Mouse (Mus musculus): ENCODE data around the gene Gm10295.

Gm10295 gene

DNA sequence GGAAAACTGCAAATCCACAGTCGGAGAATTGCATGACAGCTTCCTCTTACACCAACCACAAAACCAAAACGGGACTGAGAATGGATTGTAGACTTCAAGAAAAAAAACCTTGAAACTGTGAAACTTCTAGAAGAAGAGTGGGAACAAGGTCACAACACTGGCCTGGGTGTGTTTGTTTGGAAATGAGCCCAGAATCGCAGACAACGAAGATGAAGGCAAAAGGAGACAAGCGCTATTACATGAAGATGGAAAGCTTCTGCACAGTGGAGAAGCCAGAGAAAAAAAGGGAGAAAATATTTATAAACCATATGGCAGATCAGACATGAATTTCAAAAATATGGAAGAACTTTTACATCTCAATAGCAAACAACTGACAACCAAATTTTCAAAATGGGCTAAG lies 4.3 kb upstream of the Gm10295 start:
- DNase-seq (ENCODE audit: low spot score in 2 of 2), result no peak

- no peak for DNase-seq (ENCODE audit: low spot score in 2 of 2)
These were observed 2.4 kb downstream of the Gm10295 start for GRCm38 (mm10) chr7:71348922-71349321.

GRCm38 (mm10) chr7:71324919-71325583 lies 26.2 kb downstream of the Gm10295 start:
- DNase-seq (ENCODE audit: low spot score in 2 of 2), result no peak

- DNase-seq (ENCODE audit: low spot score in 2 of 2), result no peak
These were observed 38.0 kb downstream of the Gm10295 start for GRCm38 (mm10) chr7:71313148-71313765.

DNA sequence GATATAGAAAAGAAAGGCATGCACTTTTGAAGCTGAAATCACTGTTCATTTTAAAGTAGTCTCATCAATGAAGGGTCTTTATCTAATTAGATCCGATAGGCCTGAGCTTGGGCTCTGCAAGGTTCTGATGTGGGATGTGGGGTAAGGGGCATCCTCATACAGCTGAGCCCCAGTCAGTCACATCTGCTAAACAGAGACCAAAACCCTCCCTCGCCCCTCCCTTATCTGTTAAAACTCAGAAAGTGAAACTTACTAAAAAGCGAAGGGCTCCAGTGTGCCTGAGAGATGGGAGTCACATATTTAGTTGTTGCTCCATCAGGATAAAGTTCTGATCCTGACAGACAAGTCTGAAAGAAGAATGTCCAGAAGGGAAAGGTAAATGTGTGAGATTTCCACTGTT lies 38.9 kb downstream of the Gm10295 start:
- DNase-seq (ENCODE audit: low spot score in 2 of 2), result no peak

DNA sequence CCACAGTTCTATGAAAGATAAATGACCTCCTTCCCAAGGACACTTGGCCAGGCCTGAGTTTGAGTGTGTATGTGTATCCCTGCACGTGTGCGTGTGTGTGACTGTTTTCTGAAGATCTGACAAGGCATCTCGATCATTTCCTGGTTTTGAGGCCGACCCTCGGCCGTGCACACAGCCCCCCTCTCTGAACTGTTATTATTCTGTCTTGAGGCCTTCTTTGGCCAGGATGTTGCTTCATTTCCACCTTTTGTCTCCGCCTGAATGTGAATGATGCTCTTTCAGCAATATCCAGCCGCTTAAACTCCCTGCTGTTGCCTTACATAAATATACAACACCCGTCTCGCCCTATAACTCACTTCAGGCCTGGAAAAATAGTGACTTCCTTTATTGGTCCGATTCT lies 39.9 kb downstream of the Gm10295 start:
- DNase-seq (ENCODE audit: low spot score in 2 of 2), result no peak

DNA sequence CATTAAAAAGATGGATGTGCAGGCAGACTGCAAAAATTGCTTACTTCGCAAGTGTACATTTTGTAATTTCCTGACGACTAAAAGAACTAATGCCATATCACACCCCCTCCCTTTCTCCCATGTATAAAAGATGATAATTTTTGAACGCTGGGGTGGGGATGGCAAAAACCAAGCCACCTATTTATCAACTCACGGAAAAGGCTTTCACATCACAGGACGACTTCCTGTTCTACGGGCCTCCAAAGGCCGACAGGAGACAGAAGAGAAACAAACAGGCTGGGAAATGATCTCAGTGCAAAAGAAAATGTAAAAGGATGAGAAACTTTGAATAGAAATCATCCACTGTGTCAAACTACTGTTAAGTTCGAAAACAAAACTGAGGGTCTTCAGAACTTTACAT lies 43.2 kb downstream of the Gm10295 start:
- DNase-seq (ENCODE audit: low spot score in 2 of 2), result no peak

DNA sequence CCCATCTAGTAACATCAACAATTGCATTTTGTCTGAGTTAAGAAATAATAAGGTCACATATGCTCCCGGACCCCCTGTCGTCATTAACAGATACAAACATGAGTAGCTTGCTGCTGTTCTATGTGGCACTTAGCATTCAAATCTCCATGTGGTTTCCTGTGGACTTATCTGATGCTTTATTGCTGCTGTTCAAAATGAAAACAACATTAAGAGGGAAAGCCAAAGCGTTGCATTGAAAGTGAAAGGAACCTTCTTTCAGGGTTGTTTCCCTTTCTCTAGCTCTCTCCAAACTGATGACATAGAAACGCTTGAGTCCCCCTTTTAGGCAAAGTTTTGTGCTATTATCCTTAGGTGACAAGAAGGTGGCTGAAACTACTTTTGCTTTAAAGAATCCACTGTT lies 48.6 kb downstream of the Gm10295 start:
- DNase-seq (ENCODE audit: low spot score in 2 of 2), result no peak
